1 mouse cellular context compared by ENCODE assay signal in the genomic region with DNA sequence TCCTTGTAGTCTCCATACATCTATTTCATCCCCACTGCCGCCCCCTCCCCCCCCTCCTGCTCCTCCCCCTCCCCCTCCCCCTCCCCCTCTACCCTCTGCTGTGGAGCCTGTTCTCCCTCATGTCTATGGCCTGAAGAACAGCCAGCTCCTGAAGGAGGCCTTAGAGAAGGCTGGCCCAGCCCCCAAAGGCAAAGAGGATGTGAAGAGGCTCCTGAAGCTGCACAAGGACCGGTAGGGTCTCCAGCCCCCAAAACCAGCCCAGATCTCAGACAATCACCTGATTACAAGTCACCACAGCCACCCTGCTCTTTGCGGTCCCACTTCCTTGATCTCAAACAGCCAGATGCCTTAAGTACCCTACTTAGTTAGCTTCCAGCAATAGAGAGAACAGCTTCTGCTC.
TF ChIP-seq lines count a peak whose summit lies in the region.

No protein-coding gene starts in this region.

TF ChIP-seq in CH12.LX, 34 proteins besides CTCF, POLR2A, EP300 and RAD21:
- TF ChIP-seq KAT2A (IDR thresholded peaks at IDR 0.05; ENCODE audit: insufficient replicate concordance, low read length) (no peak), CHD2 (IDR thresholded peaks at IDR 0.05; ENCODE audit: low read length) (0 out of 2 replicates have a peak, but pooled peaks have one; percentile 15)
